28 mouse cellular contexts compared by ENCODE assay signal in the genomic region with DNA sequence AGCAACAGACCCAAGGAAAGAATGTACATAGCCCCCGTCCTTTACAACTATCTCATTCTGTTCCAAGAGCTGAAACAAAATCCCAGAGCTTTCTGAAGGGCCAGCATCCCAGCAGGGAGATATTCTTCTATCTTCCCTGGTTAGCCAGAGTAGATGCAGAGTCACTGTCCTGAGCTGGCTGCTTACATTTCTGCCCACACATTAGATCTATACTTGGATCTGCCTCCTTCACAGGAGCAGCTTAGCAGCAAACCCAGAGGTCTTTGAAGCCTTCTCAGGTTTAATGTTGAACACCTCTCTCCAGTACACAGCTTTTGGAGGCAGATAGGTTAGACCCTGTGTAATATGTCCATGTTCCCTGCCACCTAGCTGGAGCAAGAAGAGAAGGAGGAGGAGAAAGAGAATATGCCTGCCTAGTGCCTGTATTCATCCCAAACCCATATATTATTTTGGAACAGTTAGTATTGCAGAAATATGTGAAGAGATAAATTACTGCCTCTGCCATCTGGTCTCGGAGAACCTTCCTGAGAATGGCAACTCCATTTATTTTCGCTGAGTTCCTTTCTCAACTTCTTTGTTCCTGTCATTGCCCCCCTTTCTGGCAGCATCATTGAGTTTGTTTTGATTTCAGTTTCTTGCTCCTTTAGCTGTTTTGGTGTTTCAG.
DNase-seq lines count a peak whose midpoint lies in the region; ATAC-seq and TF ChIP-seq lines count a peak whose summit lies in the region.
"Had no signal": no experiment of that assay in that cellular context is flagged by ENCODE, and none has a peak within 500 bp of the region (broad histone marks: within the 10 kb centered on the region; RNA-seq: fewer than 3 reads in every experiment).

No protein-coding gene starts in this region.

- no peak overlapping the region for H3K4me3 ChIP-seq in hindbrain, postnatal 0 days (ENCODE audit: low read length)
- H3K4me3 ChIP-seq: embryonic facial prominence, embryonic 13.5 days; forebrain, embryonic 10.5 days; hindbrain, embryonic 10.5 days; hindbrain, embryonic 15.5 days; limb, embryonic 12.5 days; liver, embryonic 15.5 days; midbrain, embryonic 15.5 days; neural tube, embryonic 15.5 days had no signal

- WGBS in hindbrain, postnatal 0 days, result 69% methylated on average over 3 of the region's 3 CpGs

- H3K9me3 ChIP-seq in hindbrain, postnatal 0 days (ENCODE audit: low read length), result no peaks in the 10 kb centered on the region
- H3K9me3 ChIP-seq: embryonic facial prominence, embryonic 13.5 days; forebrain, embryonic 10.5 days; hindbrain, embryonic 10.5 days; hindbrain, embryonic 15.5 days; limb, embryonic 12.5 days; liver, embryonic 15.5 days; midbrain, embryonic 15.5 days; neural tube, embryonic 15.5 days had no signal

- no peak overlapping the region for H3K9ac ChIP-seq in hindbrain, postnatal 0 days (replicated peaks; ENCODE audit: low read length)
- H3K9ac ChIP-seq: embryonic facial prominence, embryonic 13.5 days; hindbrain, embryonic 15.5 days; limb, embryonic 12.5 days; liver, embryonic 15.5 days; lung, embryonic 14.5 days; midbrain, embryonic 15.5 days; neural tube, embryonic 15.5 days had no signal

- H3K36me3 ChIP-seq in hindbrain, postnatal 0 days (ENCODE audit: insufficient read depth, low read length), result no peaks in the 10 kb centered on the region
- H3K36me3 ChIP-seq: embryonic facial prominence, embryonic 13.5 days; forebrain, embryonic 10.5 days; hindbrain, embryonic 10.5 days; hindbrain, embryonic 15.5 days; limb, embryonic 12.5 days; liver, embryonic 15.5 days; midbrain, embryonic 15.5 days; neural tube, embryonic 15.5 days had no signal

- intact Hi-C loops in left cerebral cortex, postnatal 36 days (cut with DNase I), result loop anchor here (10.0 kb wide), 1 partner anchor 209 kb away; no protein-coding TSS in a partner anchor

- no peak for DNase-seq in frontal cortex, postnatal 14 days (ENCODE audit: low spot score in 2 of 2)
- DNase-seq in right cerebral cortex, adult 18-20 months, result peak; percentile 46
- no peak for DNase-seq in right cerebral cortex, postnatal 4 days
- peak; percentile 57 to 60 for DNase-seq in left cerebral cortex, postnatal 36 days (ENCODE audit: low spot score in 2 of 2)
- DNase-seq in telencephalon, adult 2 months (ENCODE audit: low read depth, low spot score), result peak; percentile 85
- no peak for DNase-seq in hindbrain, postnatal 0 days (ENCODE audit: low spot score)
- DNase-seq in thymus, postnatal 25 days, result no peak
- DNase-seq: adrenal gland, postnatal 10 days; cerebellum, adult 11 months; cerebellum, adult 9-10 months; cerebellum, postnatal 36 days; gastrocnemius, postnatal 10 days; heart, postnatal 14 days; kidney, adult 2 months; kidney, postnatal 4 days; lung, embryonic 14.5 days; lung, postnatal 14 days had no signal

- no peak overlapping the region for H3K27ac ChIP-seq in hindbrain, postnatal 0 days
- H3K27ac ChIP-seq: embryonic facial prominence, embryonic 13.5 days; forebrain, embryonic 10.5 days; hindbrain, embryonic 10.5 days; hindbrain, embryonic 15.5 days; kidney, postnatal 0 days; limb, embryonic 12.5 days; liver, embryonic 15.5 days; midbrain, embryonic 15.5 days; neural tube, embryonic 15.5 days had no signal

- TF ChIP-seq CTCF in hindbrain, postnatal 0 days (IDR thresholded peaks at IDR 0.05; ENCODE audit: low read depth), result no peak

- no peaks in the 10 kb centered on the region for H3K4me1 ChIP-seq in hindbrain, postnatal 0 days (ENCODE audit: insufficient read depth, low read length)
- H3K4me1 ChIP-seq: embryonic facial prominence, embryonic 13.5 days; forebrain, embryonic 10.5 days; hindbrain, embryonic 10.5 days; limb, embryonic 12.5 days; liver, embryonic 15.5 days had no signal

- no peak overlapping the region for H3K4me2 ChIP-seq in hindbrain, postnatal 0 days (ENCODE audit: low read depth, low read length)
- H3K4me2 ChIP-seq: embryonic facial prominence, embryonic 13.5 days; hindbrain, embryonic 15.5 days; limb, embryonic 12.5 days; liver, embryonic 15.5 days; lung, embryonic 14.5 days; midbrain, embryonic 15.5 days; neural tube, embryonic 15.5 days had no signal

- ATAC-seq in frontal cortex, adult (ENCODE audit: low TSS enrichment), result peak; percentile 75
- ATAC-seq in hindbrain, postnatal 0 days, result no peak
- ATAC-seq: midbrain, embryonic 15.5 days; Patski had no signal

- no peaks in the 10 kb centered on the region for H3K27me3 ChIP-seq in hindbrain, postnatal 0 days (ENCODE audit: insufficient read depth, low read length)
- H3K27me3 ChIP-seq: embryonic facial prominence, embryonic 13.5 days; hindbrain, embryonic 15.5 days; limb, embryonic 12.5 days; liver, embryonic 15.5 days; midbrain, embryonic 15.5 days; neural tube, embryonic 15.5 days; Patski had no signal

Comparison
In these comparisons a context has a peak if more than half of its experiments do, and no peak if none do; other contexts are left out.
1. DNase-seq: peak in right cerebral cortex, adult 18-20 months (single experiment), left cerebral cortex, postnatal 36 days (2 of 2) and telencephalon, adult 2 months (single experiment); none in frontal cortex, postnatal 14 days (0 of 2), right cerebral cortex, postnatal 4 days (single experiment), hindbrain, postnatal 0 days (single experiment) and thymus, postnatal 25 days (single experiment).